Mouse (Mus musculus) T-helper 2 cell (primary cell): ENCODE results near the gene Gnai2.

Experiments used
- in situ Hi-C: fragments of 300-600 bp; cut with MboI, MseI; formaldehyde crosslinking; loops from one replicate; pipeline ENCODE4 v1.15.1; 2025; ENCODE audit warnings: high pct_unique_total_duplicates

The Gnai2 gene

DNA sequence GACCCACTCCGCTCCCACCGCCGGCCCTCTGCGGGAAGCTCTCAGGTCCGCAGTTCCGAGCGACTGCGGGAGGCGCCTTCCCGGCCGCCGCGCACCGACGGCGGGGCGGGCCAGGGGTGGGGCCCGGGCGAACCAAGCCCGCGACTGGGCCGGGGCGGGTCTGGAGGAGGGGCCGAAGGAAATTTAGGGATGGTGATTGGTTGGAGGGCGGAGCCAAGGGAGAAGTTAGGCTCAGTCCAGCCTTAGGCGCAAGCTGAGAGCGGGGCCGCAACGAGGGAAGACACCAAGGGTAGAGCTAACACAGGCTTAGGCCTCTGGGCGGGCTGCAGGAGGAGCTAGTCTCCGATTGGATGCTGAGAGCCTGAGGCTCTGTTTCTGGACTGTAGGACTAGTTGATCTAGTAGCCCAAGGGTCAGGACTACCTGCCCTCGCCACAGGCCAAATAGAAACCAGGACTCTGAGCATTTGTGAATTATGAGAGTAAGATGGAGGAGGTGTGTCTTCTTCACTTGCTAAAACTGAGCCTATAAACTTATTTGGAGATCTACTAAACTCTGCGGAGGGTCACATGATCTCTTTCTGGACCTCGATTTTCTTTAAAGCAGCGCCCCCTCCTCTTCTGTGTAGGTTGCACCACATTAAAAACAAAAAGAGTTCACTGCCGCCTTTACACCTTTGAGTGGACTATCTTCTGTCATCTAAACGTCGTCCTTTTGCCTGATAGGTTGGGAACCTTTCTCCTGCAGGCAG is at the start of gene Gnai2:
Gnai2 (minus strand) TSS at position 89 of the 750 bp plus-strand sequence.
- in situ Hi-C loops = no loop called here

GRCm38 (mm10) chr9:107682405-107682804 is 47.2 kb upstream of the Gnai2 start:
- in situ Hi-C loops = no loop called here

GRCm38 (mm10) chr9:107679501-107679900 is 44.3 kb upstream of the Gnai2 start, which contains the start of gene Gnat1:
Gnat1 (minus strand) TSS chr9:107679712.
- in situ Hi-C loops = loop anchor here (5.0 to 10.0 kb wide), 2 partner anchors 72 to 575 kb away; partner anchors contain the start of gene Sema3b

DNA sequence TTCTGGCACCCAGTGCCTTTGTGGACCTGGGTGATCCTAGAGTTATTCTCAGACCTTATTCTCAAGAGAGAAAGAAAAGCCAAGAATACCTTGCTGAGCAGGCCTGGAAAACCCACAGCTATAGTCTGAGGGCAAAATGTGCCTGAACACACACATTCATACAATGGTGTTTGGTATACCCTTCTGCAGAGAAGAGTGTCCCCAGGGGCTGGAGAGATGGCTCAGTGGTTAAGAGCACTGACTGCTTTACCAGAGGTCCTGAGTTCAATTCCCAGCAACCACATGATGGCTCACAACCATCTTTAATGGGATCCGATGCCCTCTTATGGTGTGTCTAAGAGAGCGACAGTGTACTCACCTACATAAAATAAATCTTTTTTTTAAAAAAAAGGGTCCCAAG is 43.7 kb upstream of the Gnai2 start:
- in situ Hi-C loops = loop anchor here (5.0 to 10.0 kb wide), 2 partner anchors 72 to 576 kb away; partner anchors contain the start of gene Sema3b

DNA sequence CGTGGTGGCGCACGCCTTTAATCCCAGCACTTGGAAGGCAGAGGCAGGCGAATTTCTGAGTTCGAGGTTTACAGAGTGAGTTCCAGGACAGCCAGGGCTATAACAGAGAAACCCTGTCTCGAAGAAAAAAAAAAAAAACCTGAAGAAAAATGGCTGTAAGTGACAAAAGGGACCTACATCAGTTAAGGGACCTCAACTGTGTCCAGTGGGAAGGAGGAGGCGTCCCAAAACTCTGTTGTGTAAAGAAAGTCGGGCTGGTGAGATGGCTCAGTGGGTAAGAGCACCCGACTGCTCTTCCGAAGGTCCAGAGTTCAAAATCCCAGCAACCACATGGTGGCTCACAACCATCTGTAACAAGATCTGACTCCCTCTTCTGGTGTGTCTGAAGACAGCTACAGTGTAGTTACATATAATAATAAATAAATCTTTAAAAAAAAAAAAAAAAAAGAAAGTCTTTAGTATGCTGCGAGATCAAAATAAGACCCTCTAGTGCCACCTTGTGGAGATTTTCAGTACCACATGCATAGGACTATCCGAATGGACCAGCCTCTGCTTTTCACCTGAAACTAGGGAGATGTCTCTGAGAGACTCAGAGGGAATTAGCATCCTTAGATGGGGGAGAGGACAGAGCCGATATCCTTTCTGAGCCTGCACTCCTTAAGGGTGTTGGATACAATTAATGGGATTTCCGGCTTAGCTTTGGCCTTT is 42.8 kb upstream of the Gnai2 start:
- in situ Hi-C loops = loop anchor here (5.0 to 10.0 kb wide), 2 partner anchors 71 to 577 kb away; partner anchors contain the start of gene Sema3b

DNA sequence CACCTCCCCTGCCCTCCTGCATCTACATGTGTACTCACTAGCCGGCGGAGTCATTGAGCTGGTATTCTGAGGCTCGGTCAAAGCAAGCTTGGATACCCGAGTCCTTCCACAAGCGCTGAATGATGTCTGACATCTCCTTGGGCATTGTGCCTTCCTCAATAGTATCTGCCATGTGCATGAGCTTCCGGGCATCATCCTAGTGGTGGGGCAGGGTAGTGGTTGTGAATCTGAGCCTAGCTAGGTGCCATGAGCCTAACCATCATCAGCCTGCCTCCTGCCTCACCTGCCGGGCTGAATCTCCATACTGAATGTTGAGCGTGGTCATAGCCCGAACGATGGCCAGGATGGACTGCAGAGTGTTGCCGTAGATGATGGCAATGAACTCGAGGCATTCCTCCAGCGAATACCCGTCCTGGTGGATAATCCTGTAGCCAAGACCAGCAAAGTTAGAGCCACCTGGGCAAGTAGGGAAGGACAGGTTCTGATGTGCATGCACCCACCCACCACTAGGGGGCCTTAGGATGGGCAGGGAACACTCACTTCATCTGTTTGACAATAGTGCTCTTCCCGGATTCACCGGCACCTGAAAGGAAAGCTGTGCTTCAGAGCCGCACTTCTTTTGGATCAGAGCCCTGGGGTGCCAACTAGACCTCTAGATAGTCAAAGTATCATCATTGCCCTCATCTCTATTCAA is 42.1 kb upstream of the Gnai2 start:
- in situ Hi-C loops = loop anchor here (5.0 to 10.0 kb wide), 2 partner anchors 70 to 578 kb away; partner anchors contain the start of gene Sema3b

GRCm38 (mm10) chr9:107676302-107676701 is 41.1 kb upstream of the Gnai2 start:
- in situ Hi-C loops = loop anchor here (5.0 to 10.0 kb wide), 2 partner anchors 69 to 578 kb away; partner anchors contain the start of gene Sema3b

DNA sequence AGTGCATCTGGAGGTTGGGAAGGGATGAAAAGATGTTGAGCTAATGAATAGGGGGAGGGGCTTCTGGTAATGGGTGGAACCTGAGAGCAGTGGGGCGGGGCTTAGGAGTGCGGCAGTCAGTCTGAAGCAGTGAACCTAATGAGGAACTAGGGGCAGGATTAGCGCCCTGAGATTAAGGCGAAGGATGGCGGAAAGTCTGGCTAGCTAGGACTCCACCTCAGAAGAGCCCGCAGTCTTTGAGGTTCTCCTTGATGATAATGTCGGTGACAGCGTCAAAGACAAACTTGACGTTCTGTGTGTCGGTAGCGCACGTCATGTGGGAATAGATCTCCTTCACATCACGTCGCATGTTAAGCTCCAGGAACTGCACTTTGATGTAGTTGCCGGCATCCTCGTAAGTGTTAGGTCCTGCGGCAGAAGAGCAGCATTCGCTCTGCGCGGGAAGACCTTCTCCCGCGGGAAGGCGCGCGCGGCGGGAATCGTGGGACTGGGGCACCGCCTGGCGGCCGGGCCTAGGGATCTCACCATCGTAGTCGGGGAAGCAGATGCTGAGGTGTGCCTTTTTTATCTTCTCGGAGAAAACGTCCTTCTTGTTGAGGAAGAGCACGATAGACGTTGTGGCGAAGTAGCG is 40.6 kb upstream of the Gnai2 start:
- in situ Hi-C loops = loop anchor here (5.0 to 10.0 kb wide), 2 partner anchors 68 to 579 kb away; partner anchors contain the start of gene Sema3b

DNA sequence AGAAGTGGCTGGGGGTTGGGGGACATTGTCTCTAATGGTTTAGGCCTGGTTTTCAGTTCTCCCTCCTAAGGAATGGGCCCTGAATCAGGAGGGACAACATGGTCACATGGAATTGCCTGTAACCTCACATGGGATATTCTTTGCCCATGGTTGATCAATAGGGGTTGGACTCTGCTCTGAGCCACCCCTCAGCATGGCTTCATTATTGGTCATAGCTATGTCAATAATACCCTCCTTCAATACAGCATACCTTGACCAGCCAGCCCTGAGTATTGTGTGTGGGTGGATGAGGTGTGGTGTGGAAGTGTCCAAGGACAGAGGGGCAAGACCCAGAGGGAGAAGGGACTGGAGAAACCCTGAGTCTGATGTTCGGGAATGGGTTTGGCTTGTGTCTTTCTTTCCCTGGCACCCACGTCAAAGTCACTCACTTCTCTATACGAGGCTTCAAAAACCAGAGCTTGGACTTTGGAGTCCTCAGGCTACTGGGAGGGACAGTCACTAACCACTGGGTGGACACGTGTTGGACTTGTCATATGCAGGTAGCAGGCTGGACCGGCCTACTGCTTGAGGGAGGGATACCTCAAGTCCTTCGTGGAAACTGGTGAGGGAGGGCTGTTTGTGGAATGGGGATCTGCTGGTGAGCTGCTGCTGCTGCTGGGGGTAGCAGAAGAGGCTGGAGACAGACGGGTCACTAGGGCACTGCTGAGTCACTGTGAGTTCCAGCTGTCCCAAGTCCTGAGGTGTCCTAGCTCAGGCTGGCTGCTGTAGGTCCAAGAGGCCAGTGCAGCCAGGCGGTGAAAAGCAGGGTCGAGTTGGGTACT is 39.7 kb upstream of the Gnai2 start:
- in situ Hi-C loops = loop anchor here (5.0 to 10.0 kb wide), 2 partner anchors 68 to 580 kb away; partner anchors contain the start of gene Sema3b

DNA sequence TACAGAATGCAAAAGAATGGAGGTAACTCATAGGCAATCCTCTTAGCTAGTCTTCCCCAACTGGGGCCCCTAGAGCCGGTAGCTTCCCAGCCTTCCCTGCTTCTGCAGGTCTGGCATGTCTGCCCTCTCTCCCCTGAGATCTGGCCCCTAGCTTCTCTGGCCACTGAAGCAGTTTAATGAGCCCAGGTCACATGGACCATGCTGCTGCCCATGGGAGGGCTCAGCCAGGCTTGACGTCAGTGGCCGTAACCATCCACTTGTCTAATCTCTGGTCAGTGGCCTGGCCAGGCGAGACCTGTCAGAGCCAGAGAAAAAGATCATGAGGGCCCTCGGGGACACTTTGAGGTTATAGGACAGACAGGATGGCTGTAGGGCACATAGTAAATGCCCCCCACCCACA is 35.1 kb upstream of the Gnai2 start:
- in situ Hi-C loops = loop anchor here (10.0 kb wide), 1 partner anchor 585 kb away; no protein-coding TSS in a partner anchor

DNA sequence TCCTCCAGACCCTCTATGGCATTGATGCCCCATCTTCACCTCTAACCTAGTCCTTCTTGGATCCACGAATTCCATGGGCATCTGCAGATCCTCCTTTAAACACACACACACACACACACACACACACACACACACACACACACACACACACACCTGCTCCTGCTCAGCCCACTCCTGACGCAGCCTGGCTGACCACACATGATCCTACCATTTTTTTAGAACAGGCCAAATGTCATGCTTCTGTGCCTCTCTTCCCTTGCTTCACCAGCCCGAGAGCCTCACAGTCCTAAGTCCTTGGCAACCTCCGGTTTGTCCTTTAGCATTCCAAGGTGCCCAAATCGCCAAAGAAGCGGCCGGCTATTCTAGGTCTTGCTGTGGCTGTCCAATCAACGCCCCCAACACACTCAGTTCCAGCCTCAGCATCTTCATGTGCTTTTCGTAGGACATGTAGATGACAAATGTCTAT is 34.3 kb upstream of the Gnai2 start, which contains the start of gene Slc38a3:
Slc38a3 (minus strand) TSS at position 51 of the 466 bp plus-strand sequence.
- in situ Hi-C loops = no loop called here

DNA sequence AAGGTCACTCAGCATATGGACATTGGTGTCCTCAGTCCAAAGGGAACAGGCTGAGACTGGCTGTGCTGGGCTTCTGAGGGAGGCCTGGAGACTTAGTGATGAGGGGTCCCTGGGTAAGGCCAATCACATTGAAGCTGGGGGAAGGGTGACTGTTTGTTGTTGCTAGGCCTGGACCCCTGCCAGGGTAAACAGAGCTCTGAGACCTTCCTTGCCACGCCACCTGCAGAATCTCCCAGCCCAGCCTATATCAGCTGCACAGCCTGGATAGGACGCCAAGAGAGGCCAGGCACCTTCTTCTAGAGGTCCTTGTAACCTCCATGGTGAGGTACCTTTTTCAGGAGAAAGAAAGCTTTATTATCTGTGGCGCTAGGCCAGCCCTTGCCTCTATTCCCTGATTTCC is 33.7 kb upstream of the Gnai2 start:
- in situ Hi-C loops = no loop called here

DNA sequence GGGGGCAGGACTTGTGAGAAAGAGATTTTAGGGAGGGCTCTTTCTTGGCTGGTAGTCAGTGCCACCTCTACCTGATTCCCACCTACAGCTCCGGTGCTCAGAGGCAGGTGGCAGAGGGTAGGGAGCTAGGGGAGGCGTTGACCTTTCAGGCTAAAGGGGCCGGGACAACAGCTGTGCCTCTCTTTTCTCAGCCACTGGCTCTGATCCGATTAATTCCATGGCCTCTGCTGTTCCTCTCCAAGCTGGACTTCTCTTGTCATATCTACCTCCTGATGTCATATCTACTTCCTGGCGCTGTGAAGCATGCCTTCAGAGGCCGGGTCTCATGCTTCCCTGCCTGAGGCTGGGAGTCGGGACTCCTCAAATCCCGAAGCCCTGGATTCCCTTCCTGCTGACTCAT is 32.8 kb upstream of the Gnai2 start:
- in situ Hi-C loops = no loop called here

DNA sequence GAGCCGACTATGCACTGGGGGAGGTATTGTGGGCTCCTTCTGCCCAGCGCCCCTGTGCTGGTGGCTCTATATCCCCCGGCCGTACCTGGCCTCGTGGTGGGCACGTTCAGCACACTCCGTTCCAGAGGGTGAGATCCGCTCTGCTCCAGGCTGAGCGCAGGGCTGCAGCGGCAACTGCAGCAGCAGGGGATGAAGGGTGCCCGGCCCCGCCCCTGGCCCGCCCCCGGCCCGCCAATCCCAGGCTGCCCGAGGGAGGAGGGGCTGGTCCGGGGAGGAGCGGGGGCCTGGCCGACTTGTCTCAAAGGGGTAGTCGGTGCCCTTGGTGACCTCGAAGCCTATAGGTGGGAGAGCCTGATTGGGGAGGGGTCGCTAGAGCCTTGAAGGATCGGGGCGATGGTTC is 32.1 kb upstream of the Gnai2 start:
- in situ Hi-C loops = no loop called here

- in situ Hi-C loops = no loop called here
Measured at GRCm38 (mm10) chr9:107666751-107667205, 31.6 kb upstream of the Gnai2 start.

DNA sequence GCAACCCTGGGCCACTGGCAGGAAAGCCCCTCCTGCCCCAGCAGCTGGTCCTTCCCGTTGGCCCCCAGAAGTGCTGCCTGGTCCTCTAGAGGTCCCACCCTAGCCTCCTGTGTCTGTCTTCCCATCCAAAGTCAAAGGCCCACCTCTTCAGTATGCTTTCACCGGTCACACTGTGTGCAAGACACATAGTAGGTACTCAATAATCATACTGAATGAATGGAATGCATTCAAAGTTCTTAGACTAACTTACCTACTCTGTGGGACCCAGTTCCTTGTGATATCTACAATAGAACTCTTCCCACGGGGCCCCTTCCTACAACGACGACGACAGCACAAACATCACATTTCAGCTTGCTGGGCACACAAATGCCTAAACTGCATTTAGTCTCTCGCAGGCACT is 30.1 kb upstream of the Gnai2 start:
- in situ Hi-C loops = no loop called here

DNA sequence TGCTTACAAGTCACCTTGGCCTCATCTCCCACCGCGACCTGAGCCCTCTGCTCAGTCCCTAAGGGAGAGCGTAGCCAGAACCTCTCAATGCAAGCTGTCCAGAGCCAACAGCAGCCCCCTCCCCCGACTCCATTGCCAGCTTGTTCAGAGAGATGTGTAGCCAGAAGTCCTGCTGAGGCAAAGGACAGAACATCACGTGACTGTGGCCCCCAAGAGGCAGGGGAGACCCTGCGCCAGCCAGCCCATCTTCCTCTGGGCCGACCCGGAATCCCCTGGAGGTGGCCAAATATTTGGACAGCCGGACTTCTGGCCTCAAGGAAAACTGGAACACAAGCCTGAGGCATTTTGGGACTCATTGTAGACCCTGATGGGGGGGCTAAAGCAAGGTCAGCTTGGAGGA is 28.4 kb upstream of the Gnai2 start:
- in situ Hi-C loops = no loop called here

GRCm38 (mm10) chr9:107662342-107662741 is 27.2 kb upstream of the Gnai2 start:
- in situ Hi-C loops = no loop called here

- in situ Hi-C loops = no loop called here
Measured at GRCm38 (mm10) chr9:107660777-107661176, 25.6 kb upstream of the Gnai2 start.

- in situ Hi-C loops = no loop called here
Measured at GRCm38 (mm10) chr9:107659961-107660360, 24.8 kb upstream of the Gnai2 start.
